Mouse (Mus musculus): ENCODE data around the gene Usf2.

- TF ChIP-seq CTCF (IDR thresholded peaks at IDR 0.05; ENCODE audit: control insufficient read depth, insufficient read depth, low read length) (no peak), POLR2A (IDR thresholded peaks at IDR 0.05; ENCODE audit: borderline replicate concordance, control insufficient read depth, low read depth, low read length) (no peak)
Measured at GRCm38 (mm10) chr7:30985357-30985756, 28.8 kb upstream of the Usf2 start.
